Mouse (Mus musculus) limb, embryonic 14.5 days (tissue): Measurements from ENCODE around the gene Bicc1. TPM values are rescaled to one million over a fixed set of nuclear protein-coding genes. Genes with fewer than 3 reads are reported as not detected.

Experiments used
- ATAC-seq: fragments of 200-750 bp; cut with Nextera tagmentation; 2 replicates; pipeline ENCODE4 v1.8.0; 2017; ENCODE audit warnings: low read depth, moderate number of reproducible peaks, moderate TSS enrichment; ENCODE audit not compliant: low FRiP score
- DNase-seq: peaks from one replicate; pipeline ENCODE4 v3.0.0-alpha.2; 2015; ENCODE audit warnings: low spot score
- H3K27ac ChIP-seq: fragments of 300-500 bp; sonication (generic); replicated peaks from 2 replicates; pipeline ENCODE4 v1.5.1; 2014; ENCODE audit warnings: low read depth, mild to moderate bottlenecking, low read length, moderate library complexity, mixed read lengths
- H3K27me3 ChIP-seq: fragments of 300-500 bp; sonication (generic); 2 replicates; pipeline ENCODE4 v1.6.1; 2014; ENCODE audit warnings: low read length, mixed read lengths; ENCODE audit not compliant: control insufficient read depth, insufficient read depth
- H3K36me3 ChIP-seq: fragments of 300-500 bp; sonication (generic); 2 replicates; pipeline ENCODE4 v1.6.1; 2014; ENCODE audit warnings: mild to moderate bottlenecking, low read length, moderate library complexity, mixed read lengths; ENCODE audit not compliant: control insufficient read depth, insufficient read depth
- H3K4me1 ChIP-seq: fragments of 300-500 bp; sonication (generic); 2 replicates; pipeline ENCODE4 v1.6.1; 2014; ENCODE audit warnings: antibody characterized with exemption, low read length, mixed read lengths; ENCODE audit not compliant: control insufficient read depth, insufficient read depth
- H3K4me2 ChIP-seq: fragments of 300-500 bp; sonication (generic); replicated peaks from 2 replicates; pipeline ENCODE4 v1.6.1; 2014; ENCODE audit warnings: low read depth, mild to moderate bottlenecking, low read length, moderate library complexity; ENCODE audit not compliant: severe bottlenecking
- H3K4me3 ChIP-seq: fragments of 300-500 bp; sonication (generic); replicated peaks from 2 replicates; pipeline ENCODE4 v1.5.1; 2014; ENCODE audit warnings: low read length
- H3K9ac ChIP-seq: fragments of 300-500 bp; sonication (generic); 2 replicates; pipeline ENCODE4 v1.6.1; 2014; ENCODE audit warnings: mild to moderate bottlenecking, low read depth, low read length, moderate library complexity; ENCODE audit not compliant: severe bottlenecking
- H3K9me3 ChIP-seq: fragments of 300-500 bp; sonication (generic); 2 replicates; pipeline ENCODE4 v1.6.1; 2016; ENCODE audit warnings: low read length; ENCODE audit not compliant: control insufficient read depth
- POLR2A ChIP-seq: fragments of 200-500 bp; IDR thresholded peaks from 2 replicates; pipeline ENCODE4 v1.8.0; 2012; ENCODE audit warnings: inconsistent platforms, mild to moderate bottlenecking, moderate library complexity, borderline replicate concordance; ENCODE audit not compliant: insufficient read depth, insufficient read length; ENCODE audit errors: extremely low read depth
- WGBS: fragments of 180-500 bp; shearing (Covaris S2); extraction: QIAGEN DNeasy Blood & Tissue Kit; methylation state at CpG from one replicate; pipeline ENCODE4 v1.1.7; 2014; 5-methylcytosine and 5-hydroxymethylcytosine counted together
- polyA plus RNA-seq, 2 experiments: library from polyadenylated mRNA; depleted of rRNA in 1 of 2; stranded (reverse) in 1 of 2; unstranded in 1 of 2; fragments of >200 nt; fragmentation: Nextera tagmentation in 1 of 2; extraction: Ambion mirVana in 1 of 2; gene quantifications; 2 replicates each; pipeline versions ENCODE4 v1.2.1 to v1.2.3; 2012 to 2014

Gene Bicc1
- polyA plus RNA-seq, 2 experiments, result 38.8 to 50.5 TPM

GRCm38 (mm10) chr10:71137606-71138005 is 21.9 kb downstream of the Bicc1 start:
- DNase-seq (no peak), ATAC-seq (no peak)
- H3K9me3 ChIP-seq, result no peaks in the 10 kb centered on the region
- no peak overlapping the region for H3K4me3 ChIP-seq
- H3K27me3 ChIP-seq, result no peaks in the 10 kb centered on the region
- peaks cover 28% of the 10 kb centered on the region for H3K4me1 ChIP-seq
- H3K27ac ChIP-seq, result peak overlapping the region; percentile 70; the same call in 1 of the 2 replicates
- H3K9ac ChIP-seq, result no peak overlapping the region
- no peaks in the 10 kb centered on the region for H3K36me3 ChIP-seq
- no peak for TF ChIP-seq POLR2A
- H3K4me2 ChIP-seq, result no peak overlapping the region
- WGBS, result 94% methylated on average over 9 of the region's 9 CpGs

GRCm38 (mm10) chr10:71131333-71131732 is 28.2 kb downstream of the Bicc1 start:
- H3K9ac ChIP-seq, result no peak overlapping the region
- H3K4me3 ChIP-seq, result no peak overlapping the region
- ATAC-seq (no peak), DNase-seq (no peak)
- H3K36me3 ChIP-seq, result no peaks in the 10 kb centered on the region
- 74% methylated on average over 9 of the region's 9 CpGs for WGBS
- peaks cover 9% of the 10 kb centered on the region for H3K4me1 ChIP-seq
- no peak overlapping the region for H3K27ac ChIP-seq
- no peaks in the 10 kb centered on the region for H3K27me3 ChIP-seq
- H3K4me2 ChIP-seq, result no peak overlapping the region
- no peaks in the 10 kb centered on the region for H3K9me3 ChIP-seq
- TF ChIP-seq POLR2A, result no peak

- H3K4me3 ChIP-seq, result no peak overlapping the region
- H3K27me3 ChIP-seq, result no peaks in the 10 kb centered on the region
- H3K27ac ChIP-seq, result no peak overlapping the region
- DNase-seq, result no peak
- H3K9me3 ChIP-seq, result no peaks in the 10 kb centered on the region
- ATAC-seq, result no peak
- no peak for TF ChIP-seq POLR2A
- no peak overlapping the region for H3K4me2 ChIP-seq
- 47% methylated on average over 9 of the region's 9 CpGs for WGBS
- peaks cover 10% of the 10 kb centered on the region for H3K4me1 ChIP-seq
- no peaks in the 10 kb centered on the region for H3K36me3 ChIP-seq
- H3K9ac ChIP-seq, result no peak overlapping the region
Observed at GRCm38 (mm10) chr10:71130261-71130660, 29.2 kb downstream of the Bicc1 start.

GRCm38 (mm10) chr10:71127951-71128331 is 31.6 kb downstream of the Bicc1 start:
- WGBS, result 34% methylated on average over 8 of the region's 8 CpGs
- Histone ChIP-seq H3K9ac (no peak overlapping the region), H3K4me1 (peaks cover 23% of the 10 kb centered on the region), H3K36me3 (no peaks in the 10 kb centered on the region), H3K9me3 (no peaks in the 10 kb centered on the region), H3K4me2 (no peak overlapping the region), H3K4me3 (no peak overlapping the region), H3K27me3 (no peaks in the 10 kb centered on the region), H3K27ac (no peak overlapping the region)
- ATAC-seq, result no peak
- no peak for TF ChIP-seq POLR2A
- no peak for DNase-seq

GRCm38 (mm10) chr10:71127278-71127950 is 32.1 kb downstream of the Bicc1 start:
- no peak for TF ChIP-seq POLR2A
- WGBS, result 50% methylated on average over 13 of the region's 13 CpGs
- no peak for ATAC-seq
- Histone ChIP-seq H3K9me3 (no peaks in the 10 kb centered on the region), H3K4me1 (peaks cover 23% of the 10 kb centered on the region), H3K9ac (no peak overlapping the region), H3K36me3 (no peaks in the 10 kb centered on the region), H3K27me3 (no peaks in the 10 kb centered on the region), H3K4me3 (no peak overlapping the region), H3K4me2 (no peak overlapping the region), H3K27ac (no peak overlapping the region)
- DNase-seq, result no peak
